Mouse (Mus musculus) CH12.LX (cell line): ENCODE data around the gene Ccdc148. TPM values are rescaled to one million over a fixed set of nuclear protein-coding genes. Genes with fewer than 3 reads are reported as not detected.

ENCODE experiments used
- DNase-seq: peaks from one replicate; pipeline ENCODE4 v3.0.0-alpha.2; 2013; ENCODE audit errors: extremely low read depth
- H3K27ac ChIP-seq: 2 replicates; pipeline ENCODE4 v1.5.1; 2012; ENCODE audit warnings: low read depth, mild to moderate bottlenecking, control low read depth, moderate library complexity; ENCODE audit not compliant: insufficient read depth
- H3K27me3 ChIP-seq: replicated peaks from 2 replicates; pipeline ENCODE3; 2012; ENCODE audit warnings: inconsistent platforms
- H3K36me3 ChIP-seq, 2 experiments: replicated peaks in 1 of 2; 2 replicates each; pipeline versions ENCODE3 to v1.6.1; 2012; ENCODE audit warnings: inconsistent platforms in 1 of 2, low read length in 1 of 2, mild to moderate bottlenecking in 1 of 2, mixed read lengths in 1 of 2, moderate library complexity in 1 of 2; ENCODE audit not compliant: control insufficient read depth in 1 of 2, insufficient read depth in 1 of 2
- H3K4me1 ChIP-seq, 2 experiments: 2 replicates each; pipeline ENCODE4 v1.6.1; 2012; ENCODE audit warnings: inconsistent platforms in 1 of 2, moderate library complexity in 1 of 2; ENCODE audit not compliant: insufficient read depth in 2 of 2, control insufficient read depth in 1 of 2
- H3K4me2 ChIP-seq: 2 replicates; pipeline ENCODE4 v1.6.1; 2012; ENCODE audit warnings: low read depth, mild to moderate bottlenecking, control low read depth; ENCODE audit not compliant: poor library complexity, insufficient read depth, severe bottlenecking
- H3K4me3 ChIP-seq, 3 experiments: fragments of 150-350 bp in 1 of 3; sonication (generic) in 1 of 3; replicated peaks in 1 of 3; 2 replicates each; pipeline versions ENCODE3 to v1.5.1; 2011 to 2012; ENCODE audit warnings: low read depth in 2 of 3, low read length in 2 of 3, mild to moderate bottlenecking in 2 of 3, moderate library complexity in 2 of 3, control low read depth in 1 of 3, improper control_type of control experiment in 1 of 3, inconsistent platforms in 1 of 3, mixed read lengths in 1 of 3; ENCODE audit not compliant: poor library complexity in 1 of 3
- H3K79me2 ChIP-seq: replicated peaks from 2 replicates; pipeline ENCODE4 v1.6.1; 2012; ENCODE audit warnings: mild to moderate bottlenecking, moderate library complexity; ENCODE audit not compliant: control insufficient read depth, poor library complexity, insufficient read depth, severe bottlenecking; ENCODE audit errors: extremely low read depth
- H3K9ac ChIP-seq: 2 replicates; pipeline ENCODE4 v1.6.1; 2012; ENCODE audit warnings: low read depth, mild to moderate bottlenecking, control low read depth, moderate library complexity; ENCODE audit not compliant: insufficient read depth
- H3K9me3 ChIP-seq: replicated peaks from 2 replicates; pipeline ENCODE3; 2012; ENCODE audit warnings: low read length, inconsistent platforms, mixed read lengths
- CHD2 ChIP-seq: IDR thresholded peaks from 2 replicates; pipeline ENCODE4 v1.6.1; 2011; ENCODE audit warnings: low read length, improper control_type of control experiment
- CTCF ChIP-seq, 2 experiments: IDR thresholded peaks in 1 of 2; conservative IDR thresholded peaks in 1 of 2; 2 replicates each; pipeline ENCODE4 v1.5.1; 2011 to 2012; ENCODE audit warnings: low read depth in 2 of 2, low read length in 2 of 2, improper control_type of control experiment in 1 of 2, inconsistent platforms in 1 of 2, mild to moderate bottlenecking in 1 of 2, moderate library complexity in 1 of 2
- ELF1 ChIP-seq: IDR thresholded peaks from 2 replicates; pipeline ENCODE4 v1.6.1; 2014; ENCODE audit warnings: low read depth, mild to moderate bottlenecking, inconsistent platforms, low read length, improper control_type of control experiment
- GABPA ChIP-seq: IDR thresholded peaks from 2 replicates; pipeline ENCODE4 v1.6.1; 2012; ENCODE audit warnings: low read depth, low read length, improper control_type of control experiment, inconsistent platforms; ENCODE audit not compliant: insufficient replicate concordance
- HCFC1 ChIP-seq: IDR thresholded peaks from 2 replicates; pipeline ENCODE4 v1.6.1; 2012; ENCODE audit warnings: low read depth, mild to moderate bottlenecking, inconsistent platforms, low read length, improper control_type of control experiment
- IRF4 ChIP-seq: IDR thresholded peaks from 2 replicates; pipeline ENCODE4 v1.6.1; 2014; ENCODE audit warnings: low read depth, mild to moderate bottlenecking, inconsistent platforms, low read length, improper control_type of control experiment
- KAT2A ChIP-seq: IDR thresholded peaks from 2 replicates; pipeline ENCODE4 v1.6.1; 2012; ENCODE audit warnings: low read length, improper control_type of control experiment, inconsistent platforms; ENCODE audit not compliant: insufficient replicate concordance
- MAFK ChIP-seq: IDR thresholded peaks from 2 replicates; pipeline ENCODE4 v1.6.1; 2011; ENCODE audit warnings: low read length, improper control_type of control experiment; ENCODE audit not compliant: insufficient replicate concordance
- MAZ ChIP-seq: IDR thresholded peaks from 2 replicates; pipeline ENCODE4 v1.6.1; 2012; ENCODE audit warnings: low read depth, mild to moderate bottlenecking, inconsistent platforms, low read length, improper control_type of control experiment, moderate library complexity
- MXI1 ChIP-seq: IDR thresholded peaks from 2 replicates; pipeline ENCODE4 v1.6.1; 2011; ENCODE audit warnings: mild to moderate bottlenecking, low read depth, low read length, improper control_type of control experiment
- NELFE ChIP-seq: IDR thresholded peaks from 2 replicates; pipeline ENCODE4 v1.6.1; 2011; ENCODE audit warnings: low read depth, low read length, improper control_type of control experiment
- NRF1 ChIP-seq: IDR thresholded peaks from 2 replicates; pipeline ENCODE4 v1.6.1; 2014; ENCODE audit warnings: low read depth, mild to moderate bottlenecking, inconsistent platforms, low read length, improper control_type of control experiment, moderate library complexity
- POLR2AphosphoS2 ChIP-seq: IDR thresholded peaks from 2 replicates; pipeline ENCODE4 v1.6.1; 2011; ENCODE audit warnings: low read depth, low read length, improper control_type of control experiment
- SIN3A ChIP-seq: IDR thresholded peaks from 2 replicates; pipeline ENCODE4 v1.6.1; 2012; ENCODE audit warnings: low read length, improper control_type of control experiment, inconsistent platforms
- SMC3 ChIP-seq: IDR thresholded peaks from 2 replicates; pipeline ENCODE4 v1.6.1; 2011; ENCODE audit warnings: low read depth, low read length, improper control_type of control experiment
- UBTF ChIP-seq: IDR thresholded peaks from 2 replicates; pipeline ENCODE4 v1.6.1; 2012; ENCODE audit warnings: low read depth, mild to moderate bottlenecking, inconsistent platforms, low read length, improper control_type of control experiment, moderate library complexity
- USF1 ChIP-seq: IDR thresholded peaks from 2 replicates; pipeline ENCODE4 v1.6.1; 2014; ENCODE audit warnings: low read depth, mild to moderate bottlenecking, inconsistent platforms, low read length, improper control_type of control experiment
- ZC3H11A ChIP-seq: IDR thresholded peaks from 2 replicates; pipeline ENCODE4 v1.6.1; 2012; ENCODE audit warnings: low read depth, mild to moderate bottlenecking, inconsistent platforms, low read length, improper control_type of control experiment
- ZKSCAN1 ChIP-seq: IDR thresholded peaks from 2 replicates; pipeline ENCODE4 v1.6.1; 2012; ENCODE audit warnings: low read depth, inconsistent platforms, low read length, improper control_type of control experiment, borderline replicate concordance
- ZMIZ1 ChIP-seq: IDR thresholded peaks from 2 replicates; pipeline ENCODE4 v1.6.1; 2012; ENCODE audit warnings: low read depth, mild to moderate bottlenecking, inconsistent platforms, low read length, improper control_type of control experiment
- ZNF384 ChIP-seq: IDR thresholded peaks from 2 replicates; pipeline ENCODE4 v1.6.1; 2012; ENCODE audit warnings: low read depth, low read length, improper control_type of control experiment, inconsistent platforms
- dilution Hi-C: fragments of 300-500 bp; cut with MboI; formaldehyde crosslinking; loops from 2 replicates; pipeline ENCODE4 v1.14.3; 2020; ENCODE audit warnings: low sequenced_read_pairs; ENCODE audit not compliant: extremely low pct_unique_long_range_greater_than_20kb, extremely low pct_ligation_motif_present
- in situ Hi-C: fragments of 300-500 bp; cut with MboI; formaldehyde crosslinking; loops from 3 replicates; pipeline ENCODE4 v1.14.3; 2019; ENCODE audit warnings: low sequenced_read_pairs, low pct_ligation_motif_present, low pct_unique_long_range_greater_than_20kb, mixed read lengths
- polyA plus RNA-seq: library from polyadenylated mRNA; unstranded; fragments of >175 nt; gene quantifications from 2 replicates; pipeline ENCODE4 v1.2.1, GENCODE M21; 2012; ENCODE audit warnings: low read depth; ENCODE audit not compliant: insufficient read length
- total RNA-seq, 2 experiments: library from RNA; depleted of rRNA; stranded (reverse); fragments of 300-350 nt in 1 of 2; fragments of >200 nt in 1 of 2; gene quantifications; 2 replicates each; pipeline ENCODE4 v1.2.3; 2012 to 2014

Ccdc148 gene
- total and polyA plus RNA-seq, 3 experiments, result not detected

- no peaks in the 10 kb centered on the region for H3K27me3 ChIP-seq
- no peak overlapping the region for H3K27ac ChIP-seq
- peak overlapping the region in 1 of 3 experiments; percentile 19 for H3K4me3 ChIP-seq
- H3K36me3 ChIP-seq, result no peaks in the 10 kb centered on the region
- H3K79me2 ChIP-seq, result no peaks in the 10 kb centered on the region
- in situ Hi-C loops (no loop called here), dilution Hi-C loops (no loop called here)
- no peak overlapping the region for H3K4me2 ChIP-seq
- H3K4me1 ChIP-seq, result no peaks in the 10 kb centered on the region
- H3K9ac ChIP-seq, result no peak overlapping the region
- H3K9me3 ChIP-seq, result peaks cover 68% of the 10 kb centered on the region
- TF ChIP-seq SIN3A (no peak), ZC3H11A (no peak), CTCF (conservative IDR thresholded peaks at IDR 0.05 in 1 of 2, IDR thresholded peaks at IDR 0.05 in 1 of 2; ENCODE audit: low read depth in 2 of 2, low read length in 2 of 2) (no peak), CHD2 (no peak), ZNF384 (no peak), NELFE (no peak), ZKSCAN1 (no peak), HCFC1 (no peak), USF1 (no peak), GABPA (no peak), MAFK (no peak), MAZ (no peak), MXI1 (no peak)
- TF ChIP-seq, all 38 proteins: peak for 0
- DNase-seq, result no peak
Measured at GRCm38 (mm10) chr2:59206190-59206589, 45.7 kb upstream of the Ccdc148 start.

GRCm38 (mm10) chr2:59205092-59205491 lies 44.6 kb upstream of the Ccdc148 start:
- no peak for DNase-seq
- no peaks in the 10 kb centered on the region for H3K36me3 ChIP-seq
- H3K4me1 ChIP-seq, result no peaks in the 10 kb centered on the region
- H3K27ac ChIP-seq, result no peak overlapping the region
- H3K9me3 ChIP-seq, result peaks cover 67% of the 10 kb centered on the region
- no peaks in the 10 kb centered on the region for H3K27me3 ChIP-seq
- no peak for TF ChIP-seq KAT2A
- TF ChIP-seq NRF1, result no peak
- TF ChIP-seq ELF1, result no peak
- no peak for TF ChIP-seq IRF4
- TF ChIP-seq ZMIZ1, result no peak
- no peak for TF ChIP-seq UBTF
- no peak for TF ChIP-seq POLR2AphosphoS2
- no peak for TF ChIP-seq GABPA
- no peak for TF ChIP-seq SMC3
- no peak for TF ChIP-seq CHD2
- no peak for TF ChIP-seq HCFC1
- no peak overlapping the region for H3K9ac ChIP-seq
- H3K4me2 ChIP-seq, result no peak overlapping the region
- in situ Hi-C loops (no loop called here), dilution Hi-C loops (no loop called here)
- H3K79me2 ChIP-seq, result no peaks in the 10 kb centered on the region
- H3K4me3 ChIP-seq, result no peak overlapping the region
